Mouse (Mus musculus) right cerebral cortex, postnatal 10 days (tissue): Measurements from ENCODE around the gene Plce1.
"Not testable (repeated sequence)": the region's sequence is repeated elsewhere in the genome, so short reads cannot be mapped to it uniquely, and the experiment has no call there.

Source experiments
- DNase-seq, 2 experiments: peaks; one replicate each; pipeline ENCODE4 v3.0.0; 2021; ENCODE audit warnings: low spot score in 2 of 2

The Plce1 gene

GRCm38 (mm10) chr19:38498233-38498632 is 17.3 kb downstream of the Plce1 start:
- DNase-seq, result no peak

GRCm38 (mm10) chr19:38504597-38504996 is 23.7 kb downstream of the Plce1 start:
- no peak for DNase-seq

- peak in 1 of 2 experiments; percentile 40 for DNase-seq
Measured at GRCm38 (mm10) chr19:38506131-38506530, 25.2 kb downstream of the Plce1 start.

- DNase-seq, result peak; percentile 45 to 59
Measured at GRCm38 (mm10) chr19:38507251-38507965, 26.5 kb downstream of the Plce1 start.

- DNase-seq, result no peak
Measured at GRCm38 (mm10) chr19:38507966-38508625, 27.2 kb downstream of the Plce1 start.

GRCm38 (mm10) chr19:38514417-38515184 is 33.7 kb downstream of the Plce1 start:
- no peak for DNase-seq

GRCm38 (mm10) chr19:38526855-38527254 is 45.9 kb downstream of the Plce1 start:
- no peak for DNase-seq

GRCm38 (mm10) chr19:38527475-38527874 is 46.6 kb downstream of the Plce1 start:
- DNase-seq, result no peak

- DNase-seq, result no peak
Measured at GRCm38 (mm10) chr19:38533230-38533629, 52.3 kb downstream of the Plce1 start.

GRCm38 (mm10) chr19:38539338-38539737 is 58.4 kb downstream of the Plce1 start:
- no peak for DNase-seq

- no peak for DNase-seq
Measured at GRCm38 (mm10) chr19:38540549-38540948, 59.6 kb downstream of the Plce1 start.

- no peak for DNase-seq
Measured at GRCm38 (mm10) chr19:38549487-38550058, 68.7 kb downstream of the Plce1 start.

GRCm38 (mm10) chr19:38553551-38553950 is 72.6 kb downstream of the Plce1 start:
- DNase-seq, result no peak

GRCm38 (mm10) chr19:38555399-38555798 is 74.5 kb downstream of the Plce1 start:
- no peak for DNase-seq

- DNase-seq, result no peak
Measured at GRCm38 (mm10) chr19:38558816-38559215, 77.9 kb downstream of the Plce1 start.

GRCm38 (mm10) chr19:38561887-38562286 is 81.0 kb downstream of the Plce1 start:
- DNase-seq, result not testable (repeated sequence)

- DNase-seq, result no peak
Measured at GRCm38 (mm10) chr19:38566156-38566555, 85.2 kb downstream of the Plce1 start.

GRCm38 (mm10) chr19:38566752-38567151 is 85.8 kb downstream of the Plce1 start:
- peak; percentile 36 to 49 for DNase-seq

- DNase-seq, result no peak
Measured at GRCm38 (mm10) chr19:38567331-38567730, 86.4 kb downstream of the Plce1 start.

- no peak for DNase-seq
Measured at GRCm38 (mm10) chr19:38578554-38579146, 97.7 kb downstream of the Plce1 start.

GRCm38 (mm10) chr19:38582861-38583260 is 102.0 kb downstream of the Plce1 start:
- DNase-seq, result no peak

GRCm38 (mm10) chr19:38587559-38587958 is 106.7 kb downstream of the Plce1 start:
- no peak for DNase-seq
